Mouse (Mus musculus) hindbrain, postnatal 0 days (tissue): ENCODE results near the gene Tbx21. TPM values are rescaled to one million over a fixed set of nuclear protein-coding genes. Genes with fewer than 3 reads are reported as not detected.

Experiments used
- ATAC-seq: fragments of 200-750 bp; cut with Nextera tagmentation; 2 replicates; pipeline ENCODE4 v1.8.0; 2017; ENCODE audit warnings: mild to moderate bottlenecking, moderate TSS enrichment, moderate library complexity
- DNase-seq: peaks from one replicate; pipeline ENCODE4 v3.0.0-alpha.2; 2015; ENCODE audit warnings: low spot score
- H3K27ac ChIP-seq: fragments of 300-500 bp; sonication (generic); 2 replicates; pipeline ENCODE4 v1.5.1; 2014; ENCODE audit warnings: mild to moderate bottlenecking
- H3K27me3 ChIP-seq: fragments of 300-500 bp; sonication (generic); 2 replicates; pipeline ENCODE4 v1.6.1; 2014; ENCODE audit warnings: low read length, mixed read lengths; ENCODE audit not compliant: insufficient read depth
- H3K36me3 ChIP-seq: fragments of 300-500 bp; sonication (generic); 2 replicates; pipeline ENCODE4 v1.6.1; 2014; ENCODE audit warnings: low read length, mixed read lengths; ENCODE audit not compliant: insufficient read depth
- H3K4me1 ChIP-seq: fragments of 300-500 bp; sonication (generic); 2 replicates; pipeline ENCODE4 v1.6.1; 2014; ENCODE audit warnings: antibody characterized with exemption, low read length, mixed read lengths; ENCODE audit not compliant: insufficient read depth
- H3K4me2 ChIP-seq: fragments of 300-500 bp; sonication (generic); 2 replicates; pipeline ENCODE4 v1.6.1; 2014; ENCODE audit warnings: low read depth, mild to moderate bottlenecking, low read length, moderate library complexity, mixed read lengths
- H3K4me3 ChIP-seq: fragments of 300-500 bp; sonication (generic); 2 replicates; pipeline ENCODE4 v1.5.1; 2014; ENCODE audit warnings: low read length
- H3K9ac ChIP-seq: fragments of 300-500 bp; sonication (generic); replicated peaks from 2 replicates; pipeline ENCODE4 v1.6.1; 2014; ENCODE audit warnings: mild to moderate bottlenecking, low read length, moderate library complexity, mixed read lengths
- H3K9me3 ChIP-seq: fragments of 300-500 bp; sonication (generic); 2 replicates; pipeline ENCODE4 v1.6.1; 2016; ENCODE audit warnings: low read length, mixed read lengths
- CTCF ChIP-seq: IDR thresholded peaks from 2 replicates; pipeline ENCODE4 v1.5.1; 2016; ENCODE audit warnings: antibody characterized with exemption, control low read depth, low read depth
- WGBS: fragments of 180-500 bp; shearing (Covaris S2); extraction: QIAGEN DNeasy Blood & Tissue Kit; methylation state at CpG from one replicate; pipeline ENCODE4 v1.1.7; 2014; 5-methylcytosine and 5-hydroxymethylcytosine counted together
- polyA plus RNA-seq: library from polyadenylated mRNA; unstranded; fragments of >200 nt; fragmentation: Nextera tagmentation; extraction: Ambion mirVana; gene quantifications from 2 replicates; pipeline ENCODE4 v1.2.1, GENCODE M21; 2015
- total RNA-seq: library from RNA; depleted of rRNA; stranded (reverse); fragments of >200 nt; gene quantifications from 2 replicates; pipeline ENCODE4 v1.2.3, GENCODE M21; 2014

Tbx21 gene
- total and polyA plus RNA-seq, 2 experiments from 2014 or later, result 0.16 to 0.89 TPM

- H3K36me3 ChIP-seq, result no peaks in the 10 kb centered on the region
- DNase-seq, result no peak
- H3K4me1 ChIP-seq, result peaks cover 5% of the 10 kb centered on the region; the same call in 1 of the 2 replicates
- H3K9me3 ChIP-seq, result no peaks in the 10 kb centered on the region
- WGBS, result 82% methylated on average over 9 of the region's 9 CpGs
- no peak for ATAC-seq
- H3K27me3 ChIP-seq, result peaks cover 39% of the 10 kb centered on the region
- no peak overlapping the region for H3K9ac ChIP-seq
- no peak overlapping the region for H3K27ac ChIP-seq
- H3K4me3 ChIP-seq, result no peak overlapping the region
- H3K4me2 ChIP-seq, result no peak overlapping the region
- TF ChIP-seq CTCF, result no peak
Measured at GRCm38 (mm10) chr11:97112519-97113125, 2.5 kb downstream of the Tbx21 start.

GRCm38 (mm10) chr11:97108976-97109375, 6.2 kb downstream of the Tbx21 start:
- no peak for TF ChIP-seq CTCF
- Histone ChIP-seq H3K4me1 (no peaks in the 10 kb centered on the region), H3K9me3 (no peaks in the 10 kb centered on the region), H3K4me3 (no peak overlapping the region), H3K36me3 (no peaks in the 10 kb centered on the region), H3K4me2 (no peak overlapping the region), H3K9ac (no peak overlapping the region), H3K27me3 (peaks cover 15% of the 10 kb centered on the region; the same call in 1 of the 2 replicates), H3K27ac (no peak overlapping the region)
- ATAC-seq, result no peak
- 80% methylated on average over 16 of the region's 16 CpGs for WGBS
- DNase-seq, result no peak

GRCm38 (mm10) chr11:97104091-97104483, 11.0 kb downstream of the Tbx21 start:
- Histone ChIP-seq H3K9me3 (no peaks in the 10 kb centered on the region), H3K4me1 (no peaks in the 10 kb centered on the region), H3K4me2 (no peak overlapping the region), H3K27me3 (peaks cover under 1% of the 10 kb centered on the region; the same call in 1 of the 2 replicates), H3K27ac (no peak overlapping the region), H3K4me3 (no peak overlapping the region), H3K9ac (no peak overlapping the region), H3K36me3 (no peaks in the 10 kb centered on the region)
- 94% methylated on average over 9 of the region's 9 CpGs for WGBS
- no peak for TF ChIP-seq CTCF
- DNase-seq, result no peak
- ATAC-seq, result no peak

- DNase-seq, result no peak
- Histone ChIP-seq H3K36me3 (no peaks in the 10 kb centered on the region), H3K4me3 (no peak overlapping the region), H3K9me3 (no peaks in the 10 kb centered on the region), H3K27me3 (peaks cover 5% of the 10 kb centered on the region; the same call in 1 of the 2 replicates), H3K27ac (no peak overlapping the region), H3K4me1 (no peaks in the 10 kb centered on the region), H3K4me2 (no peak overlapping the region), H3K9ac (no peak overlapping the region)
- ATAC-seq, result no peak
- WGBS, result 93% methylated on average over 10 of the region's 10 CpGs
- no peak for TF ChIP-seq CTCF
Measured at GRCm38 (mm10) chr11:97103163-97104090, 11.7 kb downstream of the Tbx21 start.

- TF ChIP-seq CTCF, result peak; percentile 76
- no peak overlapping the region for H3K27ac ChIP-seq
- no peaks in the 10 kb centered on the region for H3K36me3 ChIP-seq
- no peak overlapping the region for H3K4me2 ChIP-seq
- 15% methylated on average over 9 of the region's 9 CpGs for WGBS
- no peak overlapping the region for H3K9ac ChIP-seq
- H3K4me3 ChIP-seq, result no peak overlapping the region
- H3K4me1 ChIP-seq, result no peaks in the 10 kb centered on the region
- DNase-seq, result peak; percentile 75
- H3K9me3 ChIP-seq, result no peaks in the 10 kb centered on the region
- no peak for ATAC-seq
- peaks cover 5% of the 10 kb centered on the region; the same call in 1 of the 2 replicates for H3K27me3 ChIP-seq
Measured at GRCm38 (mm10) chr11:97101722-97102121, 13.4 kb downstream of the Tbx21 start.

- H3K9ac ChIP-seq, result no peak overlapping the region
- no peaks in the 10 kb centered on the region for H3K9me3 ChIP-seq
- no peak for TF ChIP-seq CTCF
- WGBS, result 28% methylated on average over 18 of the region's 18 CpGs
- H3K4me2 ChIP-seq, result no peak overlapping the region
- DNase-seq, result no peak
- H3K27me3 ChIP-seq, result peaks cover 5% of the 10 kb centered on the region; the same call in 1 of the 2 replicates
- no peak overlapping the region for H3K27ac ChIP-seq
- no peaks in the 10 kb centered on the region for H3K4me1 ChIP-seq
- H3K36me3 ChIP-seq, result no peaks in the 10 kb centered on the region
- ATAC-seq, result no peak
- H3K4me3 ChIP-seq, result no peak overlapping the region
Measured at GRCm38 (mm10) chr11:97098791-97099190, 16.3 kb downstream of the Tbx21 start.
